Mouse (Mus musculus) cerebellum, adult 2 months (tissue): ENCODE measurements at regions not wholly inside any gene's neighbourhood (a gene's known extent, or its start where the extent isn't known, plus 50 kb on each side); places are given as distances from the start of the nearest gene placed in this dataset.

Experiments
- DNase-seq, 2 experiments: peaks; one replicate each; pipeline ENCODE4 v3.0.0; 2021
- H3K27ac ChIP-seq: fragments of 200-500 bp; 2 replicates; pipeline ENCODE4 v1.5.1; 2012; ENCODE audit warnings: low read length, control low read depth, inconsistent platforms; ENCODE audit not compliant: insufficient read depth
- H3K27me3 ChIP-seq: fragments of 200-500 bp; 2 replicates; pipeline ENCODE4 v1.6.1; 2012; ENCODE audit warnings: inconsistent platforms, mild to moderate bottlenecking, low read length, moderate library complexity; ENCODE audit not compliant: control insufficient read depth, insufficient read depth
- H3K4me1 ChIP-seq: fragments of 200-500 bp; 2 replicates; pipeline ENCODE4 v1.6.1; 2011; ENCODE audit warnings: low read length; ENCODE audit not compliant: control insufficient read depth, insufficient read depth
- H3K4me3 ChIP-seq: fragments of 200-500 bp; replicated peaks from 2 replicates; pipeline ENCODE3; 2011; ENCODE audit warnings: mild to moderate bottlenecking, low read depth, low read length, control low read depth; ENCODE audit not compliant: insufficient read depth
- CTCF ChIP-seq: fragments of 200-500 bp; IDR thresholded peaks from 2 replicates; pipeline ENCODE4 v1.5.1; 2011; ENCODE audit warnings: low read depth, mild to moderate bottlenecking, control low read depth, low read length, moderate library complexity, borderline replicate concordance; ENCODE audit not compliant: insufficient read depth
- POLR2A ChIP-seq: fragments of 200-500 bp; IDR thresholded peaks from 2 replicates; pipeline ENCODE4 v1.6.1; 2011; ENCODE audit warnings: low read length, control low read depth, borderline replicate concordance; ENCODE audit not compliant: insufficient read depth
- WGBS: fragments of 180-500 bp; shearing (Covaris S2); methylation state at CpG from one replicate; pipeline ENCODE4 v1.1.7; 2018; 5-methylcytosine and 5-hydroxymethylcytosine counted together

GRCm38 (mm10) chr4:105925506-105925905 is 135.8 kb downstream of the Gm12728 start:
- H3K4me1 ChIP-seq: no peaks in the 10 kb centered on the region
- no peaks in the 10 kb centered on the region for H3K27me3 ChIP-seq
- no peak for TF ChIP-seq CTCF
- TF ChIP-seq POLR2A: no peak
- H3K27ac ChIP-seq: no peak overlapping the region
- DNase-seq: no peak
- H3K4me3 ChIP-seq: no peak overlapping the region
- 92% methylated on average over 2 of the region's 2 CpGs for WGBS

- 93% methylated on average over 10 of the region's 10 CpGs for WGBS
- TF ChIP-seq CTCF (no peak), POLR2A (no peak)
- no peaks in the 10 kb centered on the region for H3K4me1 ChIP-seq
- no peaks in the 10 kb centered on the region for H3K27me3 ChIP-seq
- H3K27ac ChIP-seq: no peak overlapping the region
- no peak for DNase-seq
- H3K4me3 ChIP-seq: no peak overlapping the region
These were observed 140.0 kb downstream of the Gm12728 start for GRCm38 (mm10) chr4:105929658-105930057.

- 57% methylated on average over 4 of the region's 4 CpGs for WGBS
- Histone ChIP-seq H3K27me3 (no peaks in the 10 kb centered on the region), H3K4me3 (no peak overlapping the region), H3K27ac (no peak overlapping the region), H3K4me1 (no peaks in the 10 kb centered on the region)
- TF ChIP-seq POLR2A (no peak), CTCF (no peak)
- no peak for DNase-seq
These were observed 145.3 kb downstream of the Gm12728 start for GRCm38 (mm10) chr4:105934971-105935370.

GRCm38 (mm10) chr4:105936755-105937514 is 147.3 kb downstream of the Gm12728 start:
- Histone ChIP-seq H3K4me1 (no peaks in the 10 kb centered on the region), H3K27me3 (no peaks in the 10 kb centered on the region; the same call in 1 of the 2 replicates), H3K4me3 (no peak overlapping the region), H3K27ac (no peak overlapping the region)
- 91% methylated on average over 7 of the region's 7 CpGs for WGBS
- TF ChIP-seq CTCF (no peak), POLR2A (no peak)
- DNase-seq: no peak

- DNase-seq: no peak
- Histone ChIP-seq H3K27me3 (no peaks in the 10 kb centered on the region; the same call in 1 of the 2 replicates), H3K27ac (no peak overlapping the region), H3K4me3 (no peak overlapping the region), H3K4me1 (no peaks in the 10 kb centered on the region)
- TF ChIP-seq POLR2A (no peak), CTCF (no peak)
- WGBS: 77% methylated on average over 6 of the region's 6 CpGs
These were observed 147.9 kb downstream of the Gm12728 start for GRCm38 (mm10) chr4:105937587-105937986.

- H3K4me3 ChIP-seq: no peak overlapping the region
- no peak overlapping the region for H3K27ac ChIP-seq
- H3K27me3 ChIP-seq: no peaks in the 10 kb centered on the region; the same call in 1 of the 2 replicates
- no peak for DNase-seq
- no peaks in the 10 kb centered on the region for H3K4me1 ChIP-seq
- TF ChIP-seq CTCF (no peak), POLR2A (no peak)
- whole genome bisulfite sequencing: 78% methylated on average over 11 of the region's 11 CpGs
These were observed 149.2 kb downstream of the Gm12728 start for GRCm38 (mm10) chr4:105938886-105939285.

GRCm38 (mm10) chr4:105939636-105940199 is 150.0 kb downstream of the Gm12728 start:
- Histone ChIP-seq H3K4me1 (no peaks in the 10 kb centered on the region), H3K27ac (no peak overlapping the region), H3K27me3 (no peaks in the 10 kb centered on the region; the same call in 1 of the 2 replicates), H3K4me3 (no peak overlapping the region)
- DNase-seq: no peak
- WGBS: 85% methylated on average over 11 of the region's 11 CpGs
- TF ChIP-seq POLR2A (no peak), CTCF (no peak)

- 90% methylated on average over 7 of the region's 7 CpGs for whole genome bisulfite sequencing
- Histone ChIP-seq H3K27me3 (no peaks in the 10 kb centered on the region; the same call in 1 of the 2 replicates), H3K4me3 (no peak overlapping the region), H3K4me1 (no peaks in the 10 kb centered on the region), H3K27ac (no peak overlapping the region)
- DNase-seq: no peak
- TF ChIP-seq CTCF: no peak
- no peak for TF ChIP-seq POLR2A
These were observed 151.2 kb downstream of the Gm12728 start for GRCm38 (mm10) chr4:105940891-105941290.
